Mouse (Mus musculus) left cerebral cortex, postnatal 10 days (tissue): Measurements from ENCODE around the gene Themis3. TPM values are rescaled to one million over a fixed set of nuclear protein-coding genes. Genes with fewer than 3 reads are reported as not detected.
"Not testable (repeated sequence)": the region's sequence is repeated elsewhere in the genome, so short reads cannot be mapped to it uniquely, and the experiment has no call there.

Experiments
- DNase-seq, 2 experiments: peaks; one replicate each; pipeline ENCODE4 v3.0.0; 2021 to 2022; ENCODE audit warnings: low spot score in 2 of 2, mixed read lengths in 1 of 2; ENCODE audit errors: extremely low spot score in 1 of 2
- intact Hi-C: fragments of 180-260 bp; cut with DNase I; formaldehyde crosslinking; loops from one replicate; pipeline ENCODE4 v1.15.1; 2025
- total RNA-seq, 2 experiments: library from RNA; stranded (reverse); gene quantifications; 2 replicates each; pipeline ENCODE4 v1.2.3; 2021

Themis3 gene
- total RNA-seq, 2 experiments from 2014 or later: 0.17 TPM; not detected in 1

GRCm38 (mm10) chr17:66564213-66564612 is 30.2 kb downstream of the Themis3 start:
- DNase-seq: peak in 1 of 2 experiments; percentile 51
- intact Hi-C loops: no loop called here

GRCm38 (mm10) chr17:66563551-66563950 is 30.9 kb downstream of the Themis3 start:
- intact Hi-C loops: no loop called here
- no peak for DNase-seq

- intact Hi-C loops: no loop called here
- DNase-seq: no peak
These were observed 33.0 kb downstream of the Themis3 start for GRCm38 (mm10) chr17:66561380-66561779.

GRCm38 (mm10) chr17:66558404-66559317 is 35.8 kb downstream of the Themis3 start:
- no peak for DNase-seq
- intact Hi-C loops: no loop called here

- DNase-seq: no peak
- intact Hi-C loops: no loop called here
These were observed 41.7 kb downstream of the Themis3 start for GRCm38 (mm10) chr17:66552690-66553089.

- DNase-seq: no peak
- intact Hi-C loops: no loop called here
These were observed 43.9 kb downstream of the Themis3 start for GRCm38 (mm10) chr17:66550486-66550885.

GRCm38 (mm10) chr17:66532285-66532684 is 62.1 kb downstream of the Themis3 start:
- intact Hi-C loops: no loop called here
- DNase-seq: no peak

GRCm38 (mm10) chr17:66523396-66523795 is 71.0 kb downstream of the Themis3 start:
- intact Hi-C loops: no loop called here
- DNase-seq: no peak

- DNase-seq, intact Hi-C loops: not testable (repeated sequence)
These were observed 71.8 kb downstream of the Themis3 start for GRCm38 (mm10) chr17:66522631-66523030.

GRCm38 (mm10) chr17:66519554-66520553 is 74.6 kb downstream of the Themis3 start, which contains the start of gene Rab12:
Rab12 (minus strand) TSS chr17:66519729.
- peak; percentile 75 to 93 for DNase-seq
- intact Hi-C loops: no loop called here

GRCm38 (mm10) chr17:66518877-66519553 is 75.4 kb downstream of the Themis3 start:
- intact Hi-C loops: no loop called here
- peak; percentile 17 to 66 for DNase-seq

GRCm38 (mm10) chr17:66516953-66517352 is 77.5 kb downstream of the Themis3 start:
- no peak for DNase-seq
- intact Hi-C loops: no loop called here

GRCm38 (mm10) chr17:66514288-66514995 is 80.0 kb downstream of the Themis3 start:
- DNase-seq: no peak
- intact Hi-C loops: no loop called here

GRCm38 (mm10) chr17:66512202-66512956 is 82.0 kb downstream of the Themis3 start:
- peak in 1 of 2 experiments; percentile 42 for DNase-seq
- intact Hi-C loops: no loop called here

- intact Hi-C loops: no loop called here
- peak; percentile 30 to 88 for DNase-seq
These were observed 84.2 kb downstream of the Themis3 start for GRCm38 (mm10) chr17:66510221-66510683.

GRCm38 (mm10) chr17:66507049-66507954 is 87.1 kb downstream of the Themis3 start:
- intact Hi-C loops: no loop called here
- DNase-seq: no peak
